Mouse (Mus musculus) cerebral cortex, adult 2 months (tissue): ENCODE results near the gene Tmod3.

ENCODE experiments used
- WGBS: fragments of 180-500 bp; shearing (Covaris S2); methylation state at CpG from one replicate; pipeline ENCODE4 v1.1.7; 2018; 5-methylcytosine and 5-hydroxymethylcytosine counted together

Gene Tmod3

DNA sequence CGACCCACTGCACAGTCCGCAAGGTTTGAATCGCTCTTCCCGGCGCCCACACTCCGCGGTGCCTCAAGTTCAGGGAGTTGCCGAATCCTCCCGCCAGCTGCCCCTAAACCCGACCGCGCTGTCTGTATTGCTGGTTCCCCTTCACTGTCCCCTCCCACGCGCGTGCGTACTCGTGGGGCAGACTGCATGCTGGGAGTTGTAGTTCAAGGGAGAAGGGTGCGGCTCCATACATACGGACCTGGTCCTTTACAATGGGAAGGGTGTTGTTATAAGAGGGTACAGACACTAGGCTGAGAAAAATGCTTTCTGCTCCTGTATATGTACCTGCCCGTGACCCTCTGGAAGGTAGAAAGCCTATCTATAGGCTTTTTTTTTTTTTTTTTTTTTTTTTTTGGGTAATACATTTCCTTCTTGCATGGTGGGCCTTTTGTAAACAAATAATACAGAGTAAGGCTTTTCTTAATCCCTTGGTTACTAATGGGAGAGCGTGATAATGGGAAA is at the start of gene Tmod3:
Gene Tmod3, minus strand, starts transcription at position 146 of the 501 bp plus-strand sequence.
- WGBS, result 2% methylated on average over 21 of the region's 21 CpGs

DNA sequence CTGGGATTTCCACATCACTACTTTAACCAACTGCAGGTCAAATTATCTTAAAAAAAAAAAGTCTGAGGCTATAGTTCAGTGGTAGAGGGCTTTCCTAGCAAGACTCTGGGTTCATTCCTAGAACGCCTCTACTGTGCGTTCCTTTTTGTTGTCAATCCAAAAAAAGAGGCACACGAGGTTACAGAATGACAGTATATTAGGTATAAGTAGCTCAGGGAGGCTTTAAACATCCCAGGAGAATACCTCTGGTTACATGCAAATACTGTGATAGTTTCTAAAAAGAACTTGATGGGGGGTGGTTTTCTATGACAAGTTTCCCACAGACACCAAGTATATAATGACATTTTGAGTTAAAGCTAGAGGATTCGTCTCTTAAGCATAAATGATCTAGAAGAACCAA is 48.0 kb upstream of the Tmod3 start:
- 57% methylated on average over 4 of the region's 4 CpGs for WGBS

DNA sequence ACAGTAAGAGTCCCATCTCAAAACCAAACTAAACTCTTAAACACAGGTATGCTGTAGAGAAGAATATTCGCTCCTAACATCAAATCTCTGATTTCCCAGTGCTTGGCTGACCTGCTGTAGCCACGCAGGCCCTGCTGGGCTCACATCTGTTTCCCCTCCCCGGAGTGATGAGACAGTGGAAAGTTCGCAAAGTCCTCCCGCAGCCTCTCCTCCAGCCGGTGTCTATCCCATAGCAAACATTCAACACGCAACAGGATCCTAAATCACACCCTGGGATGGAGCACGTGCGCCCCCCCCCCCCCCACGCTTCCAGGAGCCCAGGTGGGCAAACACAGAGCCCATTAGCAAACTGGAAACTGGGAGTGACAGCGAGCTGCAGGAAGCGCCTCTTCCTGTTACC is 42.1 kb upstream of the Tmod3 start:
- 56% methylated on average over 12 of the region's 12 CpGs for WGBS

DNA sequence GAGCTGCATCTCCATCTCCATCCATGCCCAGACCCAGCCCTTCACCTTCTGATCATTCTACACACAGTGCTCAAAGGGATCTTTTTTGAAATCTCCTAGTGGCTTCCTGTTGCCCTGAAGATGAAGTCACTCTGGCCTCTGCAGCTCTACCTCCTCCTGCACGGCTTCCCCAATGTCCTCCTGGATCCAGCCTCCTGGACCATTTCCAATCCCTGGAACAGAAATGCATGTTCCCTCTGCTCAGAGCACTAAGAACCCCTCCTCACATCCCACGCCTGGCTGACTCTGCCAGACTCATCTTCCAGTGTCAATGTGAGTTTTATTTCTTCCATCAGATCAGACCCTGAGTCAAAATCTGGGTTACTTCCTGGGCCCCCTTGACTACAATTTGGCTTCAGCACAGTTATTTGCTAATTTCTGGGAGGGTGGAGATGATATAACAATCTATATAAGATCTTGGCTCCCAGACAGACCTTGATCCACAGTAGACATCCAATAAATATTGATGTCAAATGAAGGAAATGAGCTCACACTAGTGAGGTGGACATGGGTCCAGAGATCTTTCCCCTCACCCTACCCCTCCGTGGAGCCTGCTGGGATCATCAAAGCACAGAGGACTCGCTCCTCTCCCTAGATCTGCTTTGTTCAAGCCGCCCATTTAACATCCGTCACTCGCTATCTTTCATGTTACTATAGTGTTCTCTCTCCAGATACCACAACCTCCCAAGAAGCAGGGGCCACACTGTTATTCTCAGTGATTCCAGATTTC is 40.9 kb upstream of the Tmod3 start:
- WGBS, result 39% methylated on average over 7 of the region's 7 CpGs

DNA sequence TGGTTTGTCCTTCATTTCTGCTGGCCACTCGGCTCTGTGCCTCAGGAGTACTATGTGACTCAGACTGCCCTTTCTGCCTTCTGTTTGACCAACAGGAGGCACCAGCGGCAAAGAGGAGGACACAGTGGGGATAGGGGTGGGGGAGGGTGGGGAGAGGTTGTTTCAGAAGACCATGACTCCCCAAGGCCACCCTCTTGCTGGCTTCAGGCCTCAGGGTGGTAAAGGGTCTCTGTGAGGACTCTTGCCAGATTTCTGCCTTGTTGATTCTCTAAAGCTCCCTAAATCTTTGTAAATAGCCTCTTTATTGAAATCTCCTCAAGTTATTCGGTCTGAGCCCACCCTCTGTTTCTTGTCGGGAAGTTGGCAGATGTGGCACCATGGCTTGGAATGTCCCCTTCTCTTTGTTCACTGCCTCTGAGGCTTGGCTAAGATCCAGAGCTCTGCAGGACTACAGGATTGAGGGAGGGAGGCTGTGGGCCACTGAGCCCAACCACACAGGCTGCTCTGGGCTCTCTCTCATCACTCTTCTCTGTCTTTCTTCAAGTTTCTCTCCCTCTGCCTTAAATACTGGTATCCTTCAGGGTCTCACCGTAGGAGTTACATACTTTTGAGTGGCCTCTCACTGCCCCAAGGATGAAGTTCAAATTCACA is 39.9 kb upstream of the Tmod3 start:
- WGBS, result 24% methylated on average over 5 of the region's 5 CpGs

DNA sequence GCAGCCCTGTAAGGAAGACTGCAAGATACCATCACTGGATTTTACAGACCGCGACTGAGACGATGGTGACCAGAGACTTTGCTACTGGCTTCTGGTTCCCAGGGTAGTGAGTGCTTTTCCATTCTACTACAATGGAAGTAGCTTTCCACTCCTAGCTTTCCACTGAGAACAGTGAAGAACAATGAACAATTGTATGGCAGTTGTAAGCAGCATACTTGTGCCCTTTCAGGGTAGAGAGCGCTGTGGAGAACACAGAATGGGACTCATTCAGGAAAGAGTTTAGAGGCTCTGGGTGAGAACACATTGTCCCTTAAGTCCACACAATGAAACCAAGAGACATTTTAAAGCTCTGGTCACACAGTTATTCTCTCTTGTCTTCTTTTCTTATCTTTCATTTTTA is 38.1 kb upstream of the Tmod3 start:
- WGBS, result 71% methylated on average over 4 of the region's 4 CpGs

DNA sequence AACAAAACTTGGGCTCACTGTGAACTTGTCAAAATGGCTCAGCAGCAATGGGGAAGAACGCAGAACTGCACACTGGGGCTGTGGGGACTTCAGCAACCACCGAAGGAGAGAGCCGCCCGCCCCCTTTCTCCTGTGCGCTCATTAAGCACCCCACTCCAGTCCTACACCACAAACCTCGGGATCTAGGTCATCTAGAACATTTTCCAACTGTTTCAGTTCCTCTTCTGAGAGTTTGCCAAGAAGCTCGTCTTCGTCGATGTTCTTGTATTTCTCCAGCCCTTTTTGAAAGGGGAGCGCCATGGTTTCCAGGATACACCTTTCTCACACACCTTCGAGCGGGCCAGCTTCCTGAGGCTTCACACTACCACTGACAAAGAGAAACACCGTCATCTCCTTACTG is 37.6 kb upstream of the Tmod3 start:
- 38% methylated on average over 13 of the region's 13 CpGs for WGBS

DNA sequence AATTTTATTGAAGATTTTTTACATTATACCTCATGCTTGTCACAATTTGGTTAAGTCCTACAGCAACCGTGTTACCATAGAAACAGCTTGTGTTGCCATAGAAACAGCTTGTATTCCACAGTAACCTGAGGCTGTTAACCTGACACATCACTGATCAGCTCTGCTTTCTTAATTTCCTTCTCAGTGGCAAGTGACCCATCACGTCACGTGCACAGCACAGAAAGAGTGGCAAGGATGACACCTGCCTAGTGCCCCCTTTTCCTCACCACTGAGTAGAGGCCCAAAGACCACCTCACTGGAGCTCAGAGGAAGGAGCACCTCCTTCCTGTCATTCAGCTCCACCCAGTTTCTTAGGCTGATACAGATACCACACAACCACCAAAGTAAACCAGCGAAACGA is 34.0 kb upstream of the Tmod3 start:
- 75% methylated on average over 5 of the region's 5 CpGs for WGBS

DNA sequence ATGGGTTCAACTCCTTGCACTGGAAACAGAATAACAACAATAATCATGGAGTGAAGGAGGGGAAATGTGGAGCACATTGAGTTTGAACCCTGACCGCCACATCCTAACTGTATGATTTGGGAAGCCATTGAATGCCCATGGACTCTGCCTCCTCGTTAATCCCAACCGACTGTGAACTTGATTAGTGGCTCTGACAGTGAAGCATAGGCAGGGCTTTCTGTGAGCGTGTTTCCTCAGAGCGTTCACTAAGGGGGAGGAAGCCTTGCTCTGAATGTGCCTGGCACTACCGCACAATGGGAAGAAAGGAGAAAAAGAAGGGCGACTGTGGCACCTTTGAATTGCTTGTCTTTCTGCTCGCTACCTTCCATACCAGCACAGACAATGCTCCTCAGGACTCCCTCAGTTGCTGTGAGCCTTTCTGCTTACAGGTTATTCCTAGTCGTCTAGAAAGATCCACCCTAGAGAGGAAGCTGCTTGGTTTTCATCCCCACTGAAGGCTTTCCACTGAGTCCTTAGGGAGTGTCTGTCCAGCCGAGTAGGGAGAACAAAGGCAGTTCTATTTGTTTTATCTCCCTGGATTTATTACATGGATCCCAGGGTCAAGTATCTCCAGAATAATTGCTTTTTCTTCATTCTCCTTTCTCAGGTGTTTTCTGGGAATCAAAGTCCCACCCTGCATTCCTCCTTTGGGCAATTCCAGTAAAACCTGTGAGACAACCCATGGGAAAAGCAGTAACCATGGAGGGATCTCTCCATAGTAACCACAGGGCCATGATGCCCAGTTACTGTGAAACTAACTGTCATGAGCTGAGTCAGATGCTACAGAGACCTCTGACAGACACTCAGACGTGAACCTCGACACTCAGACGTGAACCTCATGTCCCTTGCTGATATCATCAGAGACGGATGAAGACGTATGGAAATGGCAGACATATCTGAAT is 30.7 kb upstream of the Tmod3 start:
- WGBS, result 71% methylated on average over 15 of the region's 15 CpGs

DNA sequence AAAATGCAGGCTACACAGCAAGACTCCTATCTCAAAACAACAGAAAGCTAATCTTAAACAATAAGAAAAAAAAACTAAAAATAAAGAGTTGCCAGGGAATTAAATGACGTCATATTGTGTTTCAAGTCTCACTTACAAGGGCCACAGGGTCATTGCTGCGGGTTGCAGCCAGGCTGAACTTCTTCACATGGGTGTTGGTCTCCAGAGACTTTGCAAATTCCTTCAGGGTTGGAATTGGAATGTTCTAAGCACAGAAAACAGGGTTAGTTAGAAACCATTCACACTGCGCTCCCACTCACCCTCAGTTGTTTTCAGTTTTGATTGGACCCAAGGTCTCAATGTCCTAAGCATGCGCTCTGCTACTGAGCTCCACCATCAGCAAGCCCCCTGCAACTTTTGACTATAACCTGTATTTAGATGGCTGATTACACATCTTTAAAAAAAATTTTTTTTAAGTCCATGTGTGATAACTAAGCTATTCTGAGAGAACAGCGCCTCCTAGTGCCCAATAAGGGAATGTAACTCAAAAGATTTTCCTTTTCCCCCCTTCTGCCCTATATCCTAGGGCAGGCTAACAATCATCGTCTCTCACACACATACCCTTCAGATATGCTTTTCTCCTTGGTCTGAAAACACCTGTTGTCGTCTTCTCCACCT is 22.4 kb upstream of the Tmod3 start:
- WGBS, result 48% methylated on average over 7 of the region's 7 CpGs

DNA sequence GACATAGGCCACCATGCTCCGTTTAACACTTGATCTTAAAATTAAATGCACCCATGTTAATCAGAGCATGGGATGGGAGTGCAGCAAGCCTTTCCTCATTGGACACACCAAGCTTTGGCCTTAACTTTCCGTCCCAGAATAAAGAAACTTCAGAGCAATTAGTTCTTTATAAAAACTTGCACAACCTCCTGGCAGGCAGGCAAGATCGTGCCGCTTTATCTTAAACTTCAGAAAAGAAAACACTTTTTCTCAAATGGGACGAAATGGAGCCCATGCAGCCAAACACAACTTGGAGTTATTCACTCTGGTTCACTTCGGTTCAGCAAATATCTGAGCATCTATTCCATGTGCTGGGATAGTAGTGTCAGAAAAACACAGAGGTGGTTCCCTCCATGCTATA is 19.9 kb upstream of the Tmod3 start:
- 76% methylated on average over 6 of the region's 6 CpGs for WGBS

DNA sequence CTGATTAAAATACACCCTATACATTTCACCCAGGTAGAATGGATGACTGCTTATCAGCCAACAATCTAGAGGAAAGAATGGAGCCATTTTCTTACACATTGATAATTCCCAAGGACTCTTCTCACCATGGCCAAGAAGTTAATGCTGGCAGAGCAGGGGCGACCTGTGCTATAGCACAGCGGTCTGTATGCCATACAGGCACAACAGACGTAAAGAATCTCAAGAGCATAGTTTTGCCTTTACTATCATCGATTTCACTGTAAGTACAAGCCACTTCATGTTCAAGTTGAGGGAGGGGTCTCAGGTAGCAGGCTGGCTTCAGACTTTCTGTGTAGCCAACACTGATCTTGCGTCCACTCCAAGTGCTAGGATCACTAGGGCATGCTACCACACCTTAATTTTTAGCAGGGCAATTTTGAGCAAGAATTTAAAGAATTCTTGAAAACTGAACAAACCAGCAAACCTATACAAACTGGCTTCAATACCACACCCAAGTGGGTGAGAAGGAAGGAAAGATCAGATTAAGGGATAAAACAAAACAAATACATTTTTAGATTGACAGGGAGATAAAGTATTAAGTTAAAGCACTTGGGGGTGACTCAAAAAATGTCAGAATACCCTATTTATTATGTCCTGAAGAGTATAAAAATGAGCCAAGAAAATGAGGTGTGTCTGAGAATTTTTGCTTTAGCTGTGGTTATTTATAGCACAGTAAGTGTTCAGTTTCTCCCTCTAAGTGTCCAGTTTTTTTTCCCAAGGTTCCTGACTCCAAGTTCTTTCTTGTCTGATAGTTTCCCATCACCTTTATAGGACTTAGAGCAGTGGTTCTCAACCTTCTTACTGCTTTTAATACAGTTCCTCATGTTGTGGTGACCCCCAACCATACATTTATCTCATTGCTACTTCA is 11.8 kb upstream of the Tmod3 start:
- 97% methylated on average over 5 of the region's 5 CpGs for WGBS

DNA sequence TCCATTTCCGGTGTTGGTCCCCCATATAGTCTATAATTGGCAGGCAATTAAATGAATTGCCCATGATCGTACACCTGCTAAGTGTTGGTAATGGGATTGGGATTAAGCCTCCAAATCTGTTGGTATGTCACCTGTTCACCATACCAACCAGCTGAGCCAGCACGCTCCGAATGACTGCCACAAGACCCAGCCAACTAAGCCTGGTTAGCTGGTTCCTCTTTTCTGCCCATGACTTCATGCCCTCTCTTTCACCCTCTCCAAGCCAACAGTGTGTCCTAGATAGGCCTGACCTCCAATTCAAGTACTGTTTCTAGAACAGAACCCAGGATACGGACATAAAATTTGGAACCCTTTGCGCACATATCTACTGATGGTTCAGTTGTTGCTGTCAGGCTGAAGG is 8.9 kb upstream of the Tmod3 start:
- WGBS, result 91% methylated on average over 6 of the region's 6 CpGs

DNA sequence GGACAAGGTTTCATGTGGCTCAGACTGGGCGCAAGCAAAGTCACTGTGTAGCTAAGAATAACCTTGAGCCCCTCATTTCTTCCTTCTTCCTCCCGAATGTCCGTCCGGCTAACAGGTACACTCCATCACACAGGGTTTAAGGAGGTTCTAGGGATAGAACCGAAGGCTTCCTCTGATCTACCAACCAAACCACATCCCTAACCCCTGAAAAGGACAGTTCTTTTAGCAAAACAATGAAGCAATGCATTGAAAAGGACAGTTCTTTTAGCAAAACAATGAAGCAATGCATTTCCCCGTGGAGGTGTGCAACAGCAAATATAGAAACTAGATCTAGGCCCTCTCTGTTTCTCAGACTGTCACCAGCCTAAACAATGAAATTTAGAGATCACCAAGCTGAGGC is 5.4 kb upstream of the Tmod3 start:
- WGBS, result 83% methylated on average over 6 of the region's 6 CpGs

DNA sequence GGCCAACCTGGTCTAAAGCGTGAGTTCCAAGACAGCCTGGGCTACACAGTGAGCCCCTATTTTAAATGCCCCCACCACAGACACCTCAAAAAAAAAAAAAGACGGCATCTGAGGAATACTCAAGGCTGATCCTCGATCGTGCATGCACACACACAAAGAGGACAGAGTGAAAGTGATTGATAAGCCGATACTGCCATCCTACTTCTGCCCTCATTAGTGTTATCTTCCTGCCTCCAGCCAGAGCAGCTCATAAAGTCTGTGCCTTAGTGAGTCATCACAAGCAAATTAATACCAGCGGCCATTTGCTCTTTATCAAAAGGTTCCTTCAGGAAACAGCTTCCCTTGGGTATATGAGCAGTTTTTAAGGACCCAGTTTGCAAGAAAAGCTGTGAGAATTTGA is 4.2 kb upstream of the Tmod3 start:
- WGBS, result 82% methylated on average over 6 of the region's 6 CpGs

DNA sequence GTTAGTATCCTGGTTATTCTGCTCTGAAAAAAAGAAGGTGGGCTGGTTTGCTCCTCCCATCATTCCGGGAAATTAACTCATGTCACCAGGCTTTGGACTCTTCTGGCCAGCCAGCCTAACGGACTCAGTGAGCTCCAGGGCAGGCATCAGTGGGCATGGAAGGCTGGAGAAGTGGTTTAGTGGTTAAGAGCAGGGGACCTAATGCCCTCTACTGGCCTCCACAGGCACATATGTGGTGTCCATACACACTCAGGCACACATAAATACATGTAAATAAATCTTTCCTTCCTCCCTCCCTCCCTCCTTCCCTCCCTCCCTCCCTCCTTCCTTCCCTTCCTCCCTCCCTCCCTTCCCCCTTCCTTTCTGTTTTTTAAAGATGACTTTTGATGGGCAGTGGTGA is 3.7 kb upstream of the Tmod3 start:
- WGBS, result 63% methylated on average over 2 of the region's 2 CpGs

DNA sequence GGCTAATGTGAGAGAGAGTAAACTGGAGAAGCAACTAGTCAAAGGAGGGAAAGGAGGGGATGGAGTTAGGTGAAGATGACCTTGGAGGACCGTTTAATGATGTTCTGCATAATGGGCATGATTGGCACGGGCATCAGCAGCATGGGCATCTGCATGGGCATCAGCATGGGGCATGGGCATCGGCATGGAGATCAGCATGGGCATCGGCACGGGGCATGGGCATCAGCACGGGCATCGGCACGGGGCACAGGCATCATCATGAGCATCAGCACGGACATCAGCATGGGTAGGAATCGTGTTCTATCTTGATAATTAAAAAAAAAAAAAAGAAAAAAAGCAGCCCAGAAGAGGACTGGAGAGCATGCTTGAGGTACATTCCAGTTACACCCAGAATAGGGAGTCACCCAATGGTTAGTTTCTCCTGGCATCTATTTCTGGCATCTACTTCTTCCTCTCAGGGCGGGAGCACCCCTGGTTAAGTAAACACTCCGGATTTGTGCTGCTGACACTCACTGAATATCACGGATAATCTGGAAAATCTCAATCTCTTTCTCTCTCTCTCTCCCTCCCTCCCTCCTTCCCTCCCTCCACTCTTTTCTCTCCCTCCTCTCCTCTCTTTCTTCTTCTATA is 1.7 kb upstream of the Tmod3 start:
- WGBS, result 82% methylated on average over 13 of the region's 13 CpGs

DNA sequence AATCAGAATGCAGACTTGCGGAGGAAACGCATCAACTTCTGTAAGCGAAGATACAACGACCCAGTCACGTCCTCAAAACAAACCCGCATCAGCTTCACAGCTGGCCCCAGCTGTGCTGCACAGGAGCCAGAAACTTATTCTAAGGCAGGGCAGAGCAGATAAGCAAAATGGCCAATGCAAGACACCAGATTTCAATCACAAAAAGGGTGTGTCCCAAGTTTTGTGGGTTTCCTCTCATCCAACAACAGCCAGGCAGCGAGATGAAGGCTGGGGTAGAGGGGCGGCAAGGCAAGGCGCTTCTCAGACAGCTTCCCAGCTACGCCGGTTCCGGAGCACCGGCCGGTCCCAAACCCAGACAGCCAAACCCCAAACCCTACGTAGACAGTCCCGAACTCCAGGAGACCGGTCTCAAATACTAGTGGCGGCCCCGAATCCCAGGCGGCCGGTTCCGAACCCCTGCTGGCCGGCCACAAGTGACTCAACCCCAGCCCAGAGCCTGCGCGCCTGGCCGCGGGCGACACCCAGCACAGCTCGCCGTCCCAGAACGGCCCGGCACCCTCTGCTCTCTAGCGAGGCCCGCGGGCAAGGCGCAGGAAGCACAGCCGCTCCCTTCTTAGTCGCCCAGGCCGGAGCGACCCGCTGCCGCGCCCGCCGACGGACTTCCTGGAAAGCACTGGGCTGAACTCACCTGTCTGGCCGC is 495 bp downstream of the Tmod3 start:
- WGBS, result under 1% methylated on average over 47 of the region's 47 CpGs

DNA sequence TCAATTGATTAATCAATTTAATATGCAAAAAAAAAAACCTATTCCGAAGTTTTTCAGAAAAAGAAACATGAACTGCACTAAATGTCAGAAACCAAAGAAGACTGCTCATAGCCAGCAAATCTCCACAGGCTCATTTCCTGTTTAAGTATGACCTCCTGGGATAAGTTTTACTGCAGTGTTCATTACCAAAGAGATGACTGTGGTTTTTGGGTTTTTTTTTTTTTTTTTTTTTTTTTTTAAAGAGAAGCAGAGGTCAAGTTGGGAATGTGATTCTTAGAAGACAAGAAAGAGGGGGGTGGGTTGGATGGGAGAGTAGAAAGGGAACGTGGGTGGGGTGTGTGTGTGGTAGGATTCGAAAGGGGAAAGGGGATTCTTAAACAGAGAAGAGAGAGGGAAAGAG is 1.1 kb downstream of the Tmod3 start:
- WGBS, result 22% methylated on average over 3 of the region's 3 CpGs

DNA sequence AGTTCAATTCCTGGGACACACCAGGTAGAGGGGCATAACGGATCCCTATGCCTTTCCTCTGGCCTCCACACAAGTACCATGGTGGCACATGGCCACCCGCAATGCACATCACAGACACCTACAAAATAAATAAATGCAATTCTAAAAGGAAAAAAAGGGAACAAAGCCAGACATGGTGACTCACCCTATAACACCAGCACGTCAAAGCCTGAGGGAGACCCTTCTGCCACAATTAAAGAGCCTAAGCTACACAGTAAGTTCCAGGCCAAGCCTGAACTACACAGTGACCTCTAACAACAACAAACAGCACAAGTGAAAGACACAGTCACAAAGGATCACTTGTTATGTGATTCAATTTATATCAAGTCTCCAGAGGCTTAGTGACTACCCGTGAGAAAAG is 5.7 kb downstream of the Tmod3 start:
- WGBS, result 57% methylated on average over 4 of the region's 4 CpGs
